Mouse (Mus musculus) midbrain, embryonic 16.5 days (tissue): ENCODE measurements around the gene E2f2. TPM values are rescaled to one million over a fixed set of nuclear protein-coding genes. Genes with fewer than 3 reads are reported as not detected.
A peak's percentile ranks its signal among the peaks of the same experiment; 100 is the strongest.

Source experiments
- ATAC-seq: fragments of 200-750 bp; cut with Nextera tagmentation; 2 replicates; pipeline ENCODE4 v1.8.0; 2017; ENCODE audit warnings: moderate TSS enrichment
- H3K27ac ChIP-seq: fragments of 300-500 bp; sonication (generic); 2 replicates; pipeline ENCODE4 v1.5.1; 2014; ENCODE audit warnings: mild to moderate bottlenecking, low read length, mixed read lengths
- H3K27me3 ChIP-seq: fragments of 300-500 bp; sonication (generic); 2 replicates; pipeline ENCODE4 v1.6.1; 2014; ENCODE audit warnings: low read depth, low read length, mixed read lengths; ENCODE audit not compliant: control insufficient read depth, insufficient read depth
- H3K36me3 ChIP-seq: fragments of 300-500 bp; sonication (generic); 2 replicates; pipeline ENCODE4 v1.6.1; 2014; ENCODE audit warnings: mild to moderate bottlenecking, low read length, moderate library complexity, mixed read lengths; ENCODE audit not compliant: control insufficient read depth, insufficient read depth
- H3K4me1 ChIP-seq: fragments of 300-500 bp; sonication (generic); 2 replicates; pipeline ENCODE4 v1.6.1; 2014; ENCODE audit warnings: mild to moderate bottlenecking, low read length, mixed read lengths; ENCODE audit not compliant: control insufficient read depth, insufficient read depth
- H3K4me2 ChIP-seq: fragments of 300-500 bp; sonication (generic); 2 replicates; pipeline ENCODE4 v1.6.1; 2014; ENCODE audit warnings: mild to moderate bottlenecking, low read length, mixed read lengths
- H3K4me3 ChIP-seq: fragments of 300-500 bp; sonication (generic); 2 replicates; pipeline ENCODE4 v1.5.1; 2014; ENCODE audit warnings: low read depth, mild to moderate bottlenecking, low read length, moderate library complexity, mixed read lengths
- H3K9ac ChIP-seq: fragments of 300-500 bp; sonication (generic); 2 replicates; pipeline ENCODE4 v1.6.1; 2014; ENCODE audit warnings: low read depth, low read length, mixed read lengths
- H3K9me3 ChIP-seq: fragments of 300-500 bp; sonication (generic); replicated peaks from 2 replicates; pipeline ENCODE4 v1.6.1; 2014; ENCODE audit warnings: mild to moderate bottlenecking, low read length, mixed read lengths; ENCODE audit not compliant: control insufficient read depth, poor library complexity, severe bottlenecking
- WGBS: fragments of 180-500 bp; shearing (Covaris S2); extraction: QIAGEN DNeasy Blood & Tissue Kit; methylation state at CpG from one replicate; pipeline ENCODE4 v1.1.7; 2014; 5-methylcytosine and 5-hydroxymethylcytosine counted together
- polyA plus RNA-seq: library from polyadenylated mRNA; unstranded; fragments of >200 nt; fragmentation: Nextera tagmentation; extraction: Ambion mirVana; gene quantifications from 2 replicates; pipeline ENCODE4 v1.2.1, GENCODE M21; 2015

E2f2 gene
- polyA plus RNA-seq = 1.4 and 1.6 TPM in 2 replicates

- H3K9me3 ChIP-seq = no peaks in the 10 kb centered on the region
- WGBS = 0% methylated on average over 35 of the region's 35 CpGs
- ATAC-seq = peak; percentile 77
- H3K9ac ChIP-seq = peak within 1 kb of the TSS; percentile 63
- H3K4me3 ChIP-seq = peak within 1 kb of the TSS; percentile 58
- peaks cover 5% of the 10 kb centered on the region; the same call in 1 of the 2 replicates for H3K27me3 ChIP-seq
- peaks cover 15% of the 10 kb centered on the region for H3K4me1 ChIP-seq
- H3K4me2 ChIP-seq = peak within 1 kb of the TSS; percentile 100
- H3K27ac ChIP-seq = no peak within 1 kb of the TSS
- no peaks in the 10 kb centered on the region for H3K36me3 ChIP-seq
Observed at GRCm38 (mm10) chr4:136172011-136172541, at the start of gene E2f2. Gene E2f2 (plus strand): TSS chr4:136172394.

- Histone ChIP-seq H3K9ac (no peak overlapping the region), H3K4me2 (no peak overlapping the region), H3K4me1 (no peaks in the 10 kb centered on the region), H3K36me3 (no peaks in the 10 kb centered on the region), H3K9me3 (no peaks in the 10 kb centered on the region), H3K4me3 (no peak overlapping the region), H3K27me3 (no peaks in the 10 kb centered on the region), H3K27ac (no peak overlapping the region)
- 79% methylated on average over 8 of the region's 8 CpGs for WGBS
- no peak for ATAC-seq
Observed at GRCm38 (mm10) chr4:136123111-136123791, 48.9 kb upstream of the E2f2 start.

DNA sequence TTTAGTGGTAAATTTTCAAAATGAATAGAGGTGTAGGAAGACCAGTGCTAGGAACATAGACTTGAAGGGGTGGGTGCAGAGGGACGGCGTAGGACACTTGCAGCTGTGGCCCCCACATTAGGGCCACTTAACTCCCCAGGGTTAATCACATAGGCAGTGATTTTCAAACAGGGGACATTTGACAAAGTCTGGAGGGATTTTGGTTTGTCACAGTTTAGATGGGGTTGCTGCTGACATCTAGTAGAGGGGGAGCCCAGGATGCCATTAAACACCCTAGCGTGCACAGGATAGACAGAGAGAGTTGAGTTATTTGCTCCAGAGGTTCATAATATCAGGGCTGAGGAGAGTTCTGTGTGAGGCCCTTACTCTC lies 48.4 kb upstream of the E2f2 start:
- 89% methylated on average over 3 of the region's 3 CpGs for WGBS

DNA sequence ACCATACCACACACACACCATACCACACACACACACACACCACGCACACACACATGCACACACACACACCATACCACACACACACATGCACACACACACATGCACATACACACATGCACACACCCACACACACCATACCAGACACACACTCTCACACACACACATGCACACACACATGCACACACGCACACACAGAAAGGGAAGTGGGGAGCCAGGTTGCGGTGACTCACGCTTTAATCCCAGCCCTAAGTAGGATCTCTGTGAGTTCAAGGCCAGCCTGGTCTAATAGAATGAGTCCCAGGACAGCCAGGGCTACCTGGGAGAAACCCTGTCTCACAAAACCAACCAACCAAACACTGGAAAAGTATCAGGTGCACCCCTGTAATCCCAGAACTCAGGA lies 47.6 kb upstream of the E2f2 start:
- H3K27ac ChIP-seq = no peak overlapping the region
- no peaks in the 10 kb centered on the region for H3K9me3 ChIP-seq
- H3K4me2 ChIP-seq = no peak overlapping the region
- 98% methylated on average over 4 of the region's 4 CpGs for WGBS
- no peaks in the 10 kb centered on the region for H3K27me3 ChIP-seq
- H3K4me3 ChIP-seq = no peak overlapping the region
- no peaks in the 10 kb centered on the region for H3K4me1 ChIP-seq
- H3K36me3 ChIP-seq = no peaks in the 10 kb centered on the region
- ATAC-seq = no peak
- no peak overlapping the region for H3K9ac ChIP-seq

More for the DNA sequence above, 48.4 kb upstream of the E2f2 start:
- ATAC-seq = no peak
- no peak overlapping the region for H3K4me3 ChIP-seq
- H3K9me3 ChIP-seq = no peaks in the 10 kb centered on the region
- H3K36me3 ChIP-seq = no peaks in the 10 kb centered on the region
- H3K4me2 ChIP-seq = no peak overlapping the region
- H3K27ac ChIP-seq = no peak overlapping the region
- no peaks in the 10 kb centered on the region for H3K27me3 ChIP-seq
- H3K9ac ChIP-seq = no peak overlapping the region
- no peaks in the 10 kb centered on the region for H3K4me1 ChIP-seq

DNA sequence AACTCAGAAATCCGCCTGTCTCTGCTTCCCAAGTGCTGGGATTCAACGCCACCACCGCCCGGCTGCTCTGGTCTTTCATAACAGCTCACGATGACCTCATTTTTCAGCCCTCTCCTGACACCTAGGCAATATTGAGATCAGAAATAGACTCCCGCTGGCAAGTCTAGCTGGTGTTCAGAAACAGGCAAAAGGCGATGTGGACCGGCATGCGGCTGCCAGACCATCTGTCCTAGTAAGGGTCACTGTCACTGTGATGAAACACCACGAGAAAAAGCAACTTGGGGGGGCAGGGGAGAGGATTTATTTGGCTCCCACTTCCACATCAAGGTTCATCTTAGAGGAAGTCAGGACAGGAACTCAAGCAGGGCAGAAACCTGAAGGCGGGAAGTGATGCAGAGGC lies 46.7 kb upstream of the E2f2 start:
- Histone ChIP-seq H3K27me3 (no peaks in the 10 kb centered on the region), H3K27ac (no peak overlapping the region), H3K4me2 (no peak overlapping the region), H3K9ac (no peak overlapping the region), H3K4me1 (no peaks in the 10 kb centered on the region), H3K9me3 (no peaks in the 10 kb centered on the region), H3K36me3 (no peaks in the 10 kb centered on the region), H3K4me3 (no peak overlapping the region)
- ATAC-seq = no peak
- 94% methylated on average over 11 of the region's 11 CpGs for WGBS

DNA sequence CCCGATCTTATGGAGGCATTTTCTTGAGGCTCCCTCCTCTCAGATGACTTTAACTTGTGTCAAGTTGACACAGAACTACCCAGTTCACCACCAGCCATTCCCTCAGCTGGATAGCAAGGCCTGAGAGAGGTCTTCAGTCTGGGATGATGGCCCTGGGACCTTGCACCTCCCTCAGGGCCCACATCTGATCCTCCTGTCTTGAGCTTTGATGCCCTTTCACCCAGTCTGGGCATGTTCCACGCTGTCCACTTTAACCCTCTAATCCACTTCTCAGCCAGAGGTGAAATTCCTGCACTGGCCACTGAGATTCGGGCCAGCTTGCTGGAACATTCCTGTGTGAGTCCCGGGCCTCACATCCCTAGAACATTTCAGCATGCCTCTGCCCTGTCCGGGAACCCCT lies 46.2 kb upstream of the E2f2 start:
- no peak overlapping the region for H3K9ac ChIP-seq
- H3K36me3 ChIP-seq = no peaks in the 10 kb centered on the region
- no peaks in the 10 kb centered on the region for H3K27me3 ChIP-seq
- ATAC-seq = no peak
- H3K4me3 ChIP-seq = no peak overlapping the region
- no peak overlapping the region for H3K27ac ChIP-seq
- no peak overlapping the region for H3K4me2 ChIP-seq
- WGBS = 75% methylated on average over 5 of the region's 5 CpGs
- no peaks in the 10 kb centered on the region for H3K4me1 ChIP-seq
- H3K9me3 ChIP-seq = no peaks in the 10 kb centered on the region

DNA sequence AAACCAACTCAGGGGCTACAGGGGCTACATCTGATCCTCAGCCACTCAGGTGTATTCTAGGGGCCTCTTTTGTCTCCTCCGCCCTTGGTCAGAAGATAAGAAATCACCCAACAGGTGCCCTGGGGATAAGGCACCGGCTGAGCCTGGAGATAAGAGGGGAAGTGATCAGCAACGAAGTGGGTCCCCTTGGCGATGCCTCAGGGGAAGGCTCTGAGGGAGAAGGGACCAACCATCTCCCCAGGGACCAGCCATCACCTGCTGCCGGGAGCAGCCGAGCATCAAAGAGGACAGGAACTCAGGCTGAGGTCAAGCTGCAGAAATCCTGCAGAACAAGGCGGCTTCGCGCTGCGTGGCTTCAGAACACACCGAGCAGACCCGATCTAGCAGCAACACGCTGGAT lies 44.5 kb upstream of the E2f2 start:
- Histone ChIP-seq H3K9ac (no peak overlapping the region), H3K4me3 (no peak overlapping the region), H3K27ac (no peak overlapping the region), H3K4me1 (no peaks in the 10 kb centered on the region), H3K36me3 (no peaks in the 10 kb centered on the region), H3K9me3 (no peaks in the 10 kb centered on the region), H3K4me2 (no peak overlapping the region), H3K27me3 (no peaks in the 10 kb centered on the region)
- no peak for ATAC-seq
- WGBS = 68% methylated on average over 13 of the region's 13 CpGs

DNA sequence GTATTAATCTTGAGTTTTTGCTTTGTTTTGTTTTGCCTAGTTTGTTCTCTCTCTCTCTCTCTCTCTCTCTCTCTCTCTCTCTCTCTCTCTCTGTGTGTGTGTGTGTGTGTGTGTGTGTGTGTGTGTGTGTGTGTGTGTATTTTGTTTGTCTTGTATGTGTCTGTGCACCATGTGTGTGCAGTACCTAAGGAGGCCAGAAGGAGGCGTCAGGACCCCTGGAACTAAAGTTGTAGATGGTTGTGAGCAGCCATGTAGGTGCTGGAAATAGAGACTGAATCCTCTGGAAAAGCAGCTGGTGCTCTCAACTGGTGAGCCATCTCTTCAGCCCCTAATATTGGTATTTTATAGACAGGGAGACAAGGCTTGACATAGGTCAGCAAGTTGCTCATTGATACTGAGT lies 42.4 kb upstream of the E2f2 start:
- peaks cover 4% of the 10 kb centered on the region; the same call in 1 of the 2 replicates for H3K4me1 ChIP-seq
- 82% methylated on average over 1 of the region's 1 CpGs for WGBS
- no peak overlapping the region for H3K9ac ChIP-seq
- H3K9me3 ChIP-seq = no peaks in the 10 kb centered on the region
- H3K4me2 ChIP-seq = no peak overlapping the region
- H3K4me3 ChIP-seq = no peak overlapping the region
- ATAC-seq = no peak
- H3K27me3 ChIP-seq = no peaks in the 10 kb centered on the region
- H3K27ac ChIP-seq = no peak overlapping the region
- no peaks in the 10 kb centered on the region for H3K36me3 ChIP-seq

DNA sequence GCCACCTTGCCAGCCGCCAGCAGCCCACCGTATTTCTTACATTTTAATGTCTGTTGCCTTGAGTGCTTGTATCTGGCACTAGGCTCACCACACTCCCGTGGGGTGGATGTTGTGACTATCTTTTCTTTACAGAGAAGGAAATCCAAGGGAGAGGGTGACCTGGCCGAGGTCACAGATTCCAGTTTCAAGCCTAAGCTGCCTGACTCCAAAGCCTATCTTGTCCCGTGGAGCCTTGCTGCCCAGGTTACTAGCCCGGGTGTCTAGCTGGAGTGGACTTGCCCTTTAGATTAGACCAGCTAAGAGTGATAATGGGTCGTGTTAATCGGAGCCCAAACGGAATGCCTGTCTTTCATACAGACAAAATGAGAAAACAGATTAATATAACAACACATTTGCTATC lies 38.4 kb upstream of the E2f2 start:
- Histone ChIP-seq H3K4me3 (no peak overlapping the region), H3K36me3 (no peaks in the 10 kb centered on the region), H3K27me3 (no peaks in the 10 kb centered on the region), H3K27ac (peak overlapping the region; percentile 80), H3K9ac (0 out of 2 replicates have a peak overlapping the region, but pooled peaks have one; percentile 26), H3K4me2 (no peak overlapping the region), H3K4me1 (peaks cover 13% of the 10 kb centered on the region), H3K9me3 (no peaks in the 10 kb centered on the region)
- WGBS = 11% methylated on average over 9 of the region's 9 CpGs
- ATAC-seq = no peak
